Mouse (Mus musculus): Measurements from ENCODE around the gene Hpcal1. TPM values are rescaled to one million over a fixed set of nuclear protein-coding genes. Genes with fewer than 3 reads are reported as not detected.

The Hpcal1 gene
- total RNA-seq, 2 experiments from 2014 or later, result 26.4 to 27.1 TPM

- DNase-seq, result no peak
- intact Hi-C loops (cut with DNase I), result no loop called here
Measured at GRCm38 (mm10) chr12:17733114-17733904, 42.7 kb downstream of the Hpcal1 start.

- no peak for DNase-seq
- intact Hi-C loops (cut with DNase I), result no loop called here
Measured at GRCm38 (mm10) chr12:17736396-17736795, 45.7 kb downstream of the Hpcal1 start.

- no peak for DNase-seq
- intact Hi-C loops (cut with DNase I), result no loop called here
Measured at GRCm38 (mm10) chr12:17736859-17737577, 46.4 kb downstream of the Hpcal1 start.

- no peak for DNase-seq
- intact Hi-C loops (cut with DNase I), result no loop called here
Measured at GRCm38 (mm10) chr12:17737808-17738207, 47.2 kb downstream of the Hpcal1 start.

GRCm38 (mm10) chr12:17738473-17738872, 47.8 kb downstream of the Hpcal1 start:
- intact Hi-C loops (cut with DNase I), result no loop called here
- no peak for DNase-seq

GRCm38 (mm10) chr12:17740226-17740625, 49.6 kb downstream of the Hpcal1 start:
- DNase-seq, result no peak
- intact Hi-C loops (cut with DNase I), result loop anchor here (5.0 kb wide), 2 partner anchors 33 to 42 kb away; no protein-coding TSS in a partner anchor

GRCm38 (mm10) chr12:17741637-17742364, 51.1 kb downstream of the Hpcal1 start:
- intact Hi-C loops (cut with DNase I), result loop anchor here (5.0 kb wide), 2 partner anchors 34 to 40 kb away; no protein-coding TSS in a partner anchor
- DNase-seq, result peak; percentile 44 to 64

- intact Hi-C loops (cut with DNase I), result loop anchor here (5.0 kb wide), 2 partner anchors 35 to 40 kb away; no protein-coding TSS in a partner anchor
- peak in 1 of 2 experiments; percentile 36 for DNase-seq
Measured at GRCm38 (mm10) chr12:17742571-17743321, 52.1 kb downstream of the Hpcal1 start.

GRCm38 (mm10) chr12:17745431-17745830, 54.8 kb downstream of the Hpcal1 start:
- DNase-seq, result no peak
- intact Hi-C loops (cut with DNase I), result loop anchor here (5.0 kb wide), 1 partner anchor 53 kb away; the partner anchor contains the start of gene Hpcal1

- DNase-seq, result peak; percentile 81 to 87
- intact Hi-C loops (cut with DNase I), result loop anchor here (5.0 kb wide), 1 partner anchor 54 kb away; the partner anchor contains the start of gene Hpcal1
Measured at GRCm38 (mm10) chr12:17746725-17747124, 56.1 kb downstream of the Hpcal1 start.

- no peak for DNase-seq
- intact Hi-C loops (cut with DNase I), result loop anchor here (5.0 kb wide), 1 partner anchor 55 kb away; the partner anchor contains the start of gene Hpcal1
Measured at GRCm38 (mm10) chr12:17747191-17748154, 56.8 kb downstream of the Hpcal1 start.

- no peak for DNase-seq
- intact Hi-C loops (cut with DNase I), result loop anchor here (5.0 kb wide), 1 partner anchor 56 kb away; the partner anchor contains the start of gene Hpcal1
Measured at GRCm38 (mm10) chr12:17748155-17748529, 57.5 kb downstream of the Hpcal1 start.

GRCm38 (mm10) chr12:17749784-17750183, 59.1 kb downstream of the Hpcal1 start:
- intact Hi-C loops (cut with DNase I), result loop anchor here (2.0 to 5.0 kb wide), 2 partner anchors 19 to 57 kb away; partner anchors contain the start of gene Hpcal1
- DNase-seq, result no peak

GRCm38 (mm10) chr12:17750500-17750899, 59.8 kb downstream of the Hpcal1 start:
- intact Hi-C loops (cut with DNase I), result loop anchor here (2.0 kb wide), 1 partner anchor 18 kb away; no protein-coding TSS in a partner anchor
- DNase-seq, result peak; percentile 44 to 53

- no peak for DNase-seq
- intact Hi-C loops (cut with DNase I), result no loop called here
Measured at GRCm38 (mm10) chr12:17752828-17753227, 62.2 kb downstream of the Hpcal1 start.

GRCm38 (mm10) chr12:17754771-17755170, 64.1 kb downstream of the Hpcal1 start:
- intact Hi-C loops (cut with DNase I), result no loop called here
- DNase-seq, result no peak

GRCm38 (mm10) chr12:17756891-17757290, 66.2 kb downstream of the Hpcal1 start:
- no peak for DNase-seq
- intact Hi-C loops (cut with DNase I), result no loop called here

GRCm38 (mm10) chr12:17762286-17762933, 71.8 kb downstream of the Hpcal1 start:
- DNase-seq, result no peak
- intact Hi-C loops (cut with DNase I), result no loop called here

Data from heart, postnatal 14 days (tissue).